Mouse (Mus musculus): Measurements from ENCODE around the gene Eml3. TPM values are rescaled to one million over a fixed set of nuclear protein-coding genes. Genes with fewer than 3 reads are reported as not detected.
"Not testable (repeated sequence)": the region's sequence is repeated elsewhere in the genome, so short reads cannot be mapped to it uniquely, and the experiment has no call there.

Eml3 gene
- polyA plus RNA-seq, 1 experiment from 2014 or later = 24.0 TPM

DNA sequence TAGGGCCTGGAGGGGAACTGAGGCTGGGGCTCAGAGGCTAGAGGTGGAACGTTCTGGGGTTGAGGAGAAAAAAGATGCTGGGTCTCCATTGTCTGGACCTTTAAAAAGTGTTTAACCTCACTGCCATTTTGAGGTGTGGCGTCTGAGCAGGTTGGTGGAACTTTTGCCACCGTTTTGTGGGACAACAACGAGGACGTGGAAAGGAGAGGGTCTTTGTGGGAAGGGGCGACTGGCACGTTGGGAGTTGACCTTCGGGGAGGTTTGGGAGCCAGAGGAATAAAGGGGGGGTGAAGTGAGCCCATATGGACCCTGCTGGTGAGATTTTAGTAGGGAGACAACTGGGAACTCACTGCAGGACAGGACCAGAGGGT is 38.0 kb downstream of the Eml3 start:
- Histone ChIP-seq H3K27me3 (ENCODE audit: poor library complexity, severe bottlenecking) (no peaks in the 10 kb centered on the region), H3K36me3 (replicated peaks) (peaks cover 80% of the 10 kb centered on the region), H3K4me1 (peaks cover 30% of the 10 kb centered on the region), H3K27ac (peak overlapping the region; percentile 94), H3K9me3 (no peaks in the 10 kb centered on the region), H3K4me3 (peak overlapping the region; percentile 90)
- DNase-seq (ENCODE audit: extremely low spot score, low spot score) = no peak
- 0% methylated on average over 8 of the region's 8 CpGs for WGBS

DNA sequence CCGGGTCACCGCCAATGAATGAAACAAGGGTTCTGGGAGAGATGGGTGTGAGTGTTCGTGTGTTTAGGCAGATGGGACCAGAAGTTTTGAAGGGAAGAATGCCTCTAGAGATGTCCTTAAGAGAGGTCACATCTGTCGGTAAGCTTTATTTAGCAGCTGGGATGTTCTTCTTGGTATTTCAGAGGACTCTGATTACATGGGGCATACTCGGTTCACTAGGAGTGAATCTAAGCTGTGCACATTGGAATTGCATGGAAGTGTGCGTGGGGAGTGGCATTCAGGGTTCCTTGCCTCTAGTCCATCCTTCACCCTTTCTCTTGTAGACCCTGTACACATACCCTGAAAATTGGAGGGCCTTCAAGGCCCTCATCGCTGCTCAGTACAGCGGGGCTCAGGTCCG is 38.5 kb downstream of the Eml3 start:
- no peaks in the 10 kb centered on the region for H3K27me3 ChIP-seq (ENCODE audit: poor library complexity, severe bottlenecking)
- H3K4me1 ChIP-seq = peaks cover 30% of the 10 kb centered on the region
- H3K9me3 ChIP-seq = no peaks in the 10 kb centered on the region
- H3K4me3 ChIP-seq = peak overlapping the region; percentile 90
- no peak for DNase-seq (ENCODE audit: extremely low spot score, low spot score)
- H3K27ac ChIP-seq = peak overlapping the region; percentile 94
- H3K36me3 ChIP-seq (replicated peaks) = peaks cover 80% of the 10 kb centered on the region
- WGBS = 7% methylated on average over 9 of the region's 9 CpGs

DNA sequence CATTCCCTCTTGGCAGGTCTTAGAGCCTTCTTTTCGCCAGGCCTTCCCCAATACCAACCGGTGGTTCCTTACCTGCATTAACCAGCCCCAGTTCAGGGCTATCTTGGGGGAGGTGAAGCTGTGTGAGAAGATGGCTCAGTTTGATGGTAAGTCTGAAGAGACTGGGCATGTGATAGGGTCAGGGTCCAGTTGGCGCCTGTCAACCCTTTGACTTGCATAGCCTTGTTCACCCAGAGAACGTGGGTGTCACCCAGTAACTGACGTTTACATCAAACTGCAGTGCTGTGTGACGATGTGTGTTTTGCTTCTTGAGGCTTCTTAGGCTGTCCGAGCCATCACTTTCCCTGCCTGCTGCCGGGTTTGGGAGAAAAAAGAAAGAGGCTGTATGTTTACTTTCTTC is 43.1 kb downstream of the Eml3 start:
- not testable (repeated sequence) for H3K4me3 ChIP-seq; H3K27ac ChIP-seq; H3K27me3 ChIP-seq (ENCODE audit: poor library complexity, severe bottlenecking); DNase-seq (ENCODE audit: extremely low spot score, low spot score); H3K9me3 ChIP-seq
- WGBS = 90% methylated on average over 8 of the region's 8 CpGs
- H3K4me1 ChIP-seq = peaks cover 16% of the 10 kb centered on the region
- peaks cover 92% of the 10 kb centered on the region for H3K36me3 ChIP-seq (replicated peaks)

DNA sequence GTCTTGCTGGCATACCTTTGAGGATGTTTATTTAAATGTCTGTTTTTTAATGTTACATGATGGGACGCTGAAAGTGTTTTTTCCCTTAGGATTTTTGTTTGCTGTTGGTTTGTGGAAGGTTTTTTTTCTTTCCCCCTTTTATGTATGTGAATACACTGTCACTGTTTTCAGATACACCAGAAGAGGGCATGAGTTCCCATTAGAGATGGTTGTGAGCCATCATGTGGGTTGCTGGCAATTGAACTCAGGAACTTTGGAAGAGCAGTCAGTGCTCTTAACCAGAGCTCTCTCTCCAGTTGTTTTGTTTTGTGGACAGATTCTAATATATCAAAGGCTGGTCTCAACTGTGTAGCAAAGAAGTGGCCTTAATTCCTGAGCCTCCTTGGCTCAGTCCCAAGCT is 45.3 kb downstream of the Eml3 start:
- H3K36me3 ChIP-seq (replicated peaks) = peaks cover 100% of the 10 kb centered on the region
- 88% methylated on average over 1 of the region's 1 CpGs for WGBS

DNA sequence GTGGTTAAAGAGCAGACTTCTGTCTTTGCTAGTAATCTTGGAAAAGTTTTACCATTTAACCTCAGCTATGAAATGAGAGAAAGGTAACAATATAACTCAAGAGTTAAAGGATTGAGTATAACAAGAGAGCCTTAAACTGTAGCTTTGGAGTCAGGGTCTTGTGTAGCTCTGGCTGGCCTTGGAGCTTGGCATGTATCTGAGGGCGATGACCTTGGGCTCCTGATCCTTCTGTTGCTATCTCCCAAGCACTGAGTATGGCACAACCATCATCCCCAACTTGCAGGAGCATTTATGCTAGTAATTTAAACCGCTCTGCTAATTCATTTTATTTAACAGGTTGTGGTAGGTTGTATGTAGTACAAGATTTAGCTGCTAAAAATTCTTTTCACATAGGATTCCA is 46.1 kb downstream of the Eml3 start:
- Histone ChIP-seq H3K4me1 (no peaks in the 10 kb centered on the region; the same call in 1 of the 2 replicates), H3K27me3 (ENCODE audit: poor library complexity, severe bottlenecking) (no peaks in the 10 kb centered on the region), H3K27ac (no peak overlapping the region), H3K4me3 (no peak overlapping the region), H3K36me3 (replicated peaks) (peaks cover 100% of the 10 kb centered on the region), H3K9me3 (no peaks in the 10 kb centered on the region)
- 96% methylated on average over 2 of the region's 2 CpGs for WGBS
- DNase-seq (ENCODE audit: extremely low spot score, low spot score) = no peak

More for the DNA sequence above, 45.3 kb downstream of the Eml3 start:
- Histone ChIP-seq H3K4me3 (no peak overlapping the region), H3K4me1 (no peaks in the 10 kb centered on the region; the same call in 1 of the 2 replicates), H3K27ac (no peak overlapping the region), H3K27me3 (ENCODE audit: poor library complexity, severe bottlenecking) (no peaks in the 10 kb centered on the region), H3K9me3 (no peaks in the 10 kb centered on the region)
- DNase-seq (ENCODE audit: extremely low spot score, low spot score) = no peak

DNA sequence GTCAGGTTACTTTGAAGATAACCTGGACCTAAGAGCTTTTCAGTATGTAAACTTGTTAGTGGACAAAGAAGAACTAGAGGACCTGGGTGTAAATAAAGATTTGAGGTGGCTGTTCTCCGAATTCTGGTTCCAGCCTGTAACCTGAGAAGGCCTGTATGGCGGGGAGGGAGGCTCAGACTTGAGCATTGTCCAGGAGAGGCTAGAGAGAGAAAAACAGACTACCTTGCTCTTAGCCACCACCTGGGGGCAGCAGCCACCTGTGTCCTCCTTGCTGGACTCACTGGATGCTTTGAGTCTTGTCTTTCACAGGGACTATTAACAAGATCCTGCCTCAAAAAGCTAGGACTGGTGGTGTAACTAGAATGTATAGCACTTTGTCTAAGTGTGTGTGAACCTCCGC is 47.2 kb downstream of the Eml3 start:
- Histone ChIP-seq H3K4me1 (peaks cover 4% of the 10 kb centered on the region; the same call in 1 of the 2 replicates), H3K4me3 (no peak overlapping the region), H3K9me3 (no peaks in the 10 kb centered on the region), H3K36me3 (replicated peaks) (peaks cover 99% of the 10 kb centered on the region), H3K27ac (no peak overlapping the region), H3K27me3 (ENCODE audit: poor library complexity, severe bottlenecking) (no peaks in the 10 kb centered on the region)
- DNase-seq (ENCODE audit: extremely low spot score, low spot score) = no peak
- 56% methylated on average over 3 of the region's 3 CpGs for WGBS

DNA sequence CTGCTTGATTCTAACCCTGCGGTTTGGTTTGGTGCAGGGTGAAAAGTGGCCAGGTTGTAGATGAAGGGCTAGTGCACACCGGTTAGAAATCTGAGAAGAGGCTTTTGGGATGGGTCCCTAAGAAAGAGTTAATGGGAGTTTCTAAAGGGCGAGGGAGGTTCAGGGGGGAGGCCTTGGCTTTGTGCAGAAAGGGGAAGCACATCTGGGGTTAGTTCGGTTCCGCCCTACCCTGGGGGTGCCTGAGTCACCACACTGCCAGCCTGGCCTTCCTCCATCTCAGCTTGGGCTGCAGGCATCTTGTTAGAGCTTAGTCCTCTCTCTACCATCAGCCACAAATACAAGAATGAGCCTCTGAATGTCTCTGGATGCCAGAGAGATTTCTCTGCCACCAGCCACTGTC is 51.4 kb downstream of the Eml3 start:
- DNase-seq (ENCODE audit: extremely low spot score, low spot score) = no peak
- H3K36me3 ChIP-seq (replicated peaks) = peaks cover 61% of the 10 kb centered on the region
- H3K27ac ChIP-seq = no peak overlapping the region
- H3K4me1 ChIP-seq = peaks cover 37% of the 10 kb centered on the region
- no peaks in the 10 kb centered on the region for H3K27me3 ChIP-seq (ENCODE audit: poor library complexity, severe bottlenecking)
- 60% methylated on average over 5 of the region's 5 CpGs for WGBS
- H3K4me3 ChIP-seq = no peak overlapping the region
- no peaks in the 10 kb centered on the region for H3K9me3 ChIP-seq

DNA sequence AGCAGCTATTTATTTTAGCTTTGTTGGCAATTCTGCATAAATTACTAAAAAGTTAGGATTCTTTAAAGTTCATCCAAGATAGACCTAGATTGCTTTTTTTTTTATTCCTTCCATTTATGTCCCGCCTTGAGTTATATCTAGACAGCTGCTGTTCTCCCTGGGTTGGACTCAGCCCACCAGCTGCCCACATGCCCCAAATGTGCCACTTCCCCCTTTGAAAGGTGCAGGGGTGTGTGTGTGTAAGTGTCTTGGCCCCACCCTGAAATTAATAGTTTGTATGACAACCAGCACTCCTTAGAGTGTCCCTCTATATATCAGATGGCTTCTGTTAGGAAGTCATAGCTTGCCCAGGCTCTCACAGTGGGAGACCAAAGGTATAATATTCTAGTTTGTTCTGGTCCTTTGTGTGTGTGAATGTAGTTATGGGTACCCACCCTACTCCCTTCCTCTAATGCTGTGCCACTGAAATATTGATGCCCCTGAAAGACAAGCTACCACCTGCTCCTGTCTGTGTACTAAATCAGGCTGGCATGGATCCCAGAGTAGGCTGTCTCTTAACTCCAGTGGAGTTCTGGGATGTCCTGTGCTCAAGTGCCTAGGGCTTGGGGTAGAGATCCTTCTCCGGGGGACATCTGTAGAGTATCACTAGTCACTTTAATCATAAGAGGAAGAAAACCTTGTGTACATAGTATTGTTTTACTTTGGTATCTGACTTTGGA is 52.3 kb downstream of the Eml3 start:
- H3K4me3 ChIP-seq = no peak overlapping the region
- H3K9me3 ChIP-seq = no peaks in the 10 kb centered on the region
- peaks cover 37% of the 10 kb centered on the region for H3K4me1 ChIP-seq
- H3K27ac ChIP-seq = no peak overlapping the region
- peaks cover 52% of the 10 kb centered on the region for H3K36me3 ChIP-seq (replicated peaks)
- no peak for DNase-seq (ENCODE audit: extremely low spot score, low spot score)
- 92% methylated on average over 2 of the region's 2 CpGs for WGBS
- 0 out of 2 replicates have a peak, but pooled peaks cover 6% of the 10 kb centered on the region for H3K27me3 ChIP-seq (ENCODE audit: poor library complexity, severe bottlenecking)

DNA sequence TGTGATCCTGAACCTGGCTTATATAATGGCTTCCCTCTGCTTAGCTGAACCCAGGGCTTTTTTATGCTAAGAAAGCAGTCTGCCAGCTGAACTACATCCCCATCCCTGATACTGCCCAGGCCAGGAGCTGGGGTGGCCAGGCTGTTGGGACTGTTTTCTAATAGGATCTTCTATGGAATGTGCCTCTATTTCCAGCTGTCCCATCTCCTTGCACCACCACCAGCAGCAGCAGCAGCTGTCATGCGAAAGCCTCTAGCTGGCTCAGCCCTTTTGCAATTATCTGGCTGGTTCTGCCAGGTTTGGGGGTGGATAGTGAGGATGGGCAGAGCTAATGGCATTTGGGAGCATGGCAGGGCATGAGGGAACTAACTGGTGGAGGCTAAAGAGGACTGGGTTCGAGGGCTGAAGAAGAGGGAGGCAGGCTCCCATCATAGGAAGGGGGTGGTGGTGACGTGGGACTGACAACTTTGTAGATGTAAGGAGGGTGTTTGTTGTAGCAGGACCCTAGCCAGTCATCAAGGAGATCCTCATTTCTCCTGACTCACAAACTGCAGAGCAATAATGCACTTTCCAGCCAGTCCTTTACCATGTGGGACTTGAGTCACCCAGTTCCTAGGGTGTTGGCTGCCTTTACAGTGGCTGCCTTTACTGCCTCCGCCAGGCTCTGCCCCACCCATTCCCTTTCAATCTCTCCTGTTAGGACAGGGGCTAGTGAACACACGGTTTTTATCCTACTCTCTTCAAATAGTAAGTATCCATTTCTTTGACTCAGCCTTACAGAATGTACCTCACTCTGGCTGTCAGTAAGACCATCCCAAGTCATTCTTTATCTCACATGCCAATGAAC is 53.2 kb downstream of the Eml3 start:
- WGBS = 62% methylated on average over 5 of the region's 5 CpGs
- Histone ChIP-seq H3K4me3 (no peak overlapping the region), H3K9me3 (no peaks in the 10 kb centered on the region), H3K36me3 (replicated peaks) (peaks cover 43% of the 10 kb centered on the region), H3K27me3 (ENCODE audit: poor library complexity, severe bottlenecking) (peaks cover 13% of the 10 kb centered on the region), H3K27ac (peak overlapping the region; percentile 78; the same call in 1 of the 2 replicates), H3K4me1 (peaks cover 37% of the 10 kb centered on the region)
- DNase-seq (ENCODE audit: extremely low spot score, low spot score) = no peak

DNA sequence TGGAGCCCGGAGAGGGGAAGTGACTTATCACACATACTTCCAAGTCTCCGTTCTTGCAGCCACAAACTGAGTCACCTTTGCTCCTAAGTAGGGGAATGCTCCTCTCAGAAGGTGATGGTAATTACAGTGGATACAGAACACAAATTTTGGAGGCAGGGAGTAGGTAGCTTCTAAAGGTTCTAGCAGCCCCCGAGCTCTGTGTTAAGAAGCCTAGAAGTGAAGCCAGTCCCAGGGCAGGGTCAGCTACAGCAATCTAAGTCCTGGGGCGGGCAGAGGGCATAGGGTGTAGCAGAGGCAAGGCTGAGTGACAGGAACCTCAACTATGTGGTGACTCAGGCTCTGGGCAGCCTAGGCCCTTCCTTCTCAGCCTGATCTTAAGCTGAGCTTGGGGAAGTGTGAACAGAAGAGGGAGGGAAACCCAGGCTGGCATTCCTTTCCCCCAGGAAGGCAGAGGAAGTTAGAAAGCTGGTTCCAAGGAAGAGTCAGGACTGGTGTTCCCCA is 53.8 kb downstream of the Eml3 start:
- Histone ChIP-seq H3K4me3 (no peak overlapping the region), H3K4me1 (peaks cover 43% of the 10 kb centered on the region), H3K36me3 (replicated peaks) (peaks cover 37% of the 10 kb centered on the region), H3K27me3 (ENCODE audit: poor library complexity, severe bottlenecking) (peaks cover 20% of the 10 kb centered on the region), H3K27ac (peak overlapping the region; percentile 78), H3K9me3 (no peaks in the 10 kb centered on the region)
- 54% methylated on average over 4 of the region's 4 CpGs for WGBS
- DNase-seq (ENCODE audit: extremely low spot score, low spot score) = no peak

DNA sequence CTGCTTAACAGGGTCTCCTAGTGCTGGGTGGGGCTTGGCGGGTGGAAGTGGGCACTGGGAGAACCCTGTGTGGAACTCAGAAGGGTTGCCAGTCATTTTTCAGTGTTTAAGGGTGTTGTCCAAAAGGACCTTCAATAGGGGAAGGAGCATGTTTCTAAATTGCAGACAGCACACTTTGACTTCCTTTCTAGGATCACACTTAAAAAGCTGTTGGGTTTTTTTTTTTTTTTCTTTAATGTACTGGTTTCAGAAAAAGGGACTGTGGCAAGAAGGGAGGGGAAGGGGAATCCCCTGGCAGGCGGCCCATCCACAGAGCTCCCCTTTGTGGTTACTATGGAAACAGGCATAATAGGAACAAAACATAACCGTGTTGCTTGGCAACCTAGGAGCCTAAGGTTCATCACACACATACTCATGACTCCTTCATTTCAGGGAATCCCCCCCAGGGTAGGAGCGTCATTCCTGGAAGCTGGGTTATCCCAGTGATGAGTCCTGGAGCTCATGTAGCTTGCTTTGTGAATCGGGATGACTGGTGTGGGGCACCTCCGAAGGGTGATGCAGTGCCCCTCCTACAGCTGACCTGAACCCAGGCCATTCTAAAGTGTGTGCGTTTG is 55.0 kb downstream of the Eml3 start:
- peaks cover 25% of the 10 kb centered on the region for H3K36me3 ChIP-seq (replicated peaks)
- peak; percentile 78 for DNase-seq (ENCODE audit: extremely low spot score, low spot score)
- no peaks in the 10 kb centered on the region for H3K9me3 ChIP-seq
- H3K4me1 ChIP-seq = peaks cover 55% of the 10 kb centered on the region
- WGBS = 19% methylated on average over 7 of the region's 7 CpGs
- H3K27ac ChIP-seq = peak overlapping the region; percentile 78
- H3K27me3 ChIP-seq (ENCODE audit: poor library complexity, severe bottlenecking) = peaks cover 32% of the 10 kb centered on the region
- H3K4me3 ChIP-seq = peak overlapping the region; percentile 33

DNA sequence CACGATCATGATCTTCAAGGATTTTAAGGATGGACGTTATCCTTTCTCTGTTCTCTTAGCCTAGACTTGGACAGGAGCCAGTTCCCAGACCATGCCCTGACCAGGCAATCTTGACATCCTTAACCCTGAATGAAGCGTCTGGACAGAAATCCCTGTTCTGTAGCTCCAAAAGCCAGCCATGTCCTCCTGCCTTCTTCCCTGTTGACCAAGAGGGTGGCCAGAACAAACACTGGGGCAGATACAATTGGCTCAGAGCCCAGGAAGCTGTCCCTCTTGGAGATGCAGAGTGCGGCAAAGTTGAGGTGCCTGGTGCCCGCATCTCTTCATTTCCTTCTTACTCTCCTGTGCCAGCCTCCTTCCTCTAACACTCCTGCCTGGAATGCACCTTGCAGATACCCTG is 56.5 kb downstream of the Eml3 start:
- 89% methylated on average over 5 of the region's 5 CpGs for WGBS
- H3K4me3 ChIP-seq = no peak overlapping the region
- DNase-seq (ENCODE audit: extremely low spot score, low spot score) = no peak

More for the DNA sequence above, 56.5 kb downstream of the Eml3 start:
- no peak overlapping the region for H3K27ac ChIP-seq
- H3K36me3 ChIP-seq (replicated peaks) = peaks cover 10% of the 10 kb centered on the region
- H3K9me3 ChIP-seq = no peaks in the 10 kb centered on the region
- peaks cover 69% of the 10 kb centered on the region for H3K4me1 ChIP-seq
- H3K27me3 ChIP-seq (ENCODE audit: poor library complexity, severe bottlenecking) = peaks cover 47% of the 10 kb centered on the region
